Mouse (Mus musculus): ENCODE data around the gene Olfr322. TPM values are rescaled to one million over a fixed set of nuclear protein-coding genes. Genes with fewer than 3 reads are reported as not detected.
"Not testable (repeated sequence)": the region's sequence is repeated elsewhere in the genome, so short reads cannot be mapped to it uniquely, and the experiment has no call there.

The Olfr322 gene
- polyA plus RNA-seq, 1 experiment from 2014 or later, result not detected

DNA sequence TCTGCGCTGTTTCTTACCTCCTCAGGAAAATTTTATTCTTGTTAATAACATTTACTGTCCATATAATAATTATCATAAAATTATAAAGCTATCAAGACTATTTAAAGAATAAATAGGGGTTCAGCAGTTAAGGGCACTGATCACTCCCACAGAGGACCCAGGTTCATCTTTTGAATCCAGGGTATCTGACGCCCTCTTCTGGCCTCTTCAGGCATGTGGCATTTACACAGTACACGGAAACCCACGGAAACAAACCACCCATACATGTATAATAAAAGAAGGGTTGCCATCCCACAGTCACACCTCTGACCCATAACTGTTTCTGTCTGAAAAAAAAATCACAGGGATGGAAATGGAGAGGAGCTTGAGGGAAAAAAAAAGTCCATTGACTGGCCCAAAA is 13.2 kb downstream of the Olfr322 start:
- ATAC-seq (replicated peaks; ENCODE audit: low FRiP score) (no peak), DNase-seq (ENCODE audit: low spot score) (no peak)
- WGBS, result 51% methylated on average over 4 of the region's 4 CpGs
- Histone ChIP-seq H3K27ac (ENCODE audit: low read depth, low read length) (no peak overlapping the region), H3K36me3 (ENCODE audit: control insufficient read depth, insufficient read depth, low read length) (no peaks in the 10 kb centered on the region), H3K27me3 (ENCODE audit: control insufficient read depth, insufficient read depth, low read length) (no peaks in the 10 kb centered on the region), H3K4me2 (ENCODE audit: low read depth, low read length, severe bottlenecking) (no peak overlapping the region), H3K9me3 (ENCODE audit: control insufficient read depth, low read length) (no peaks in the 10 kb centered on the region), H3K4me1 (replicated peaks; ENCODE audit: control insufficient read depth, insufficient read depth, low read length) (no peaks in the 10 kb centered on the region), H3K4me3 (ENCODE audit: low read depth, low read length) (no peak overlapping the region), H3K9ac (ENCODE audit: low read length) (no peak overlapping the region)

GRCm38 (mm10) chr11:58680799-58681198 is 22.2 kb downstream of the Olfr322 start, which contains the start of gene Olfr320:
Gene Olfr320, plus strand, starts transcription at chr11:58681099.
- Histone ChIP-seq H3K27me3 (ENCODE audit: control insufficient read depth, insufficient read depth, low read length) (no peaks in the 10 kb centered on the region), H3K4me2 (ENCODE audit: low read depth, low read length, severe bottlenecking) (no peak within 1 kb of the TSS), H3K36me3 (ENCODE audit: control insufficient read depth, insufficient read depth, low read length) (no peaks in the 10 kb centered on the region), H3K4me3 (ENCODE audit: low read depth, low read length) (no peak within 1 kb of the TSS), H3K9me3 (ENCODE audit: control insufficient read depth, low read length) (no peaks in the 10 kb centered on the region), H3K4me1 (replicated peaks; ENCODE audit: control insufficient read depth, insufficient read depth, low read length) (no peaks in the 10 kb centered on the region), H3K9ac (ENCODE audit: low read length) (no peak within 1 kb of the TSS), H3K27ac (ENCODE audit: low read depth, low read length) (no peak within 1 kb of the TSS)
- 76% methylated on average over 1 of the region's 1 CpGs for WGBS
- no peak for DNase-seq (ENCODE audit: low spot score)
- no peak for ATAC-seq (replicated peaks; ENCODE audit: low FRiP score)

DNA sequence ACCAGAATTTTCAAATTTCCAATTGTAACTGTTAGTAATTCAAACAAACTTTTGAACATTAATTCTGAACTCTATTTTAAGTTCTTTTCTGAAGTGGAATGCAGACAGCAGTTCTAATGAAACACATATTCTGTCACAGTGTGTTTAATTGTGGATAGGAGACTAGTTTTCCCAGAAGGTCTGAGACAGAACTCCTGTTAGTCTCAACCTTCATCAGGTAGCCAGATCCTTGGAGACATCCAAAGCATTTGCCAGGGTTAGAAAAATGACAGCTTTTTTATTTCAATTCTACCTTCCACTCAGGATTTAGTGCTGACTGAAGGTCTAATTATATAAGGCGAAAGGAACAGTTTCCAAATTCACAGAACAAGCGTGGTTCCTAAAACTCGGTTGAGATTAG is 40.3 kb downstream of the Olfr322 start, which contains the start of gene Olfr319:
Gene Olfr319, plus strand, starts transcription at position 301 of the 400 bp plus-strand sequence.
- Histone ChIP-seq H3K9ac (ENCODE audit: low read length) (no peak within 1 kb of the TSS), H3K4me3 (ENCODE audit: low read depth, low read length) (no peak within 1 kb of the TSS), H3K4me2 (ENCODE audit: low read depth, low read length, severe bottlenecking) (no peak within 1 kb of the TSS), H3K27me3 (ENCODE audit: control insufficient read depth, insufficient read depth, low read length) (no peaks in the 10 kb centered on the region), H3K4me1 (replicated peaks; ENCODE audit: control insufficient read depth, insufficient read depth, low read length) (no peaks in the 10 kb centered on the region), H3K27ac (ENCODE audit: low read depth, low read length) (no peak within 1 kb of the TSS), H3K36me3 (ENCODE audit: control insufficient read depth, insufficient read depth, low read length) (no peaks in the 10 kb centered on the region), H3K9me3 (ENCODE audit: control insufficient read depth, low read length) (no peaks in the 10 kb centered on the region; the same call in 1 of the 2 replicates)
- no peak for DNase-seq (ENCODE audit: low spot score)
- no peak for ATAC-seq (replicated peaks; ENCODE audit: low FRiP score)
- 91% methylated on average over 3 of the region's 3 CpGs for WGBS

GRCm38 (mm10) chr11:58709086-58709485 is 50.5 kb downstream of the Olfr322 start:
- no peak overlapping the region for H3K4me3 ChIP-seq (ENCODE audit: low read depth, low read length)
- WGBS, result 79% methylated on average over 11 of the region's 11 CpGs
- no peaks in the 10 kb centered on the region for H3K27me3 ChIP-seq (ENCODE audit: control insufficient read depth, insufficient read depth, low read length)
- no peak for ATAC-seq (replicated peaks; ENCODE audit: low FRiP score)
- H3K9me3 ChIP-seq (ENCODE audit: control insufficient read depth, low read length), result no peaks in the 10 kb centered on the region
- no peaks in the 10 kb centered on the region for H3K4me1 ChIP-seq (replicated peaks; ENCODE audit: control insufficient read depth, insufficient read depth, low read length)
- no peak overlapping the region for H3K27ac ChIP-seq (ENCODE audit: low read depth, low read length)
- no peak overlapping the region for H3K9ac ChIP-seq (ENCODE audit: low read length)
- no peak for DNase-seq (ENCODE audit: low spot score)
- H3K36me3 ChIP-seq (ENCODE audit: control insufficient read depth, insufficient read depth, low read length), result no peaks in the 10 kb centered on the region
- H3K4me2 ChIP-seq (ENCODE audit: low read depth, low read length, severe bottlenecking), result no peak overlapping the region

- H3K9me3 ChIP-seq (ENCODE audit: control insufficient read depth, low read length); H3K4me2 ChIP-seq (ENCODE audit: low read depth, low read length, severe bottlenecking); H3K4me1 ChIP-seq (replicated peaks; ENCODE audit: control insufficient read depth, insufficient read depth, low read length); H3K27ac ChIP-seq (ENCODE audit: low read depth, low read length); ATAC-seq (replicated peaks; ENCODE audit: low FRiP score); H3K4me3 ChIP-seq (ENCODE audit: low read depth, low read length); H3K27me3 ChIP-seq (ENCODE audit: control insufficient read depth, insufficient read depth, low read length); DNase-seq (ENCODE audit: low spot score); H3K36me3 ChIP-seq (ENCODE audit: control insufficient read depth, insufficient read depth, low read length); H3K9ac ChIP-seq (ENCODE audit: low read length): not testable (repeated sequence)
- 86% methylated on average over 6 of the region's 7 CpGs for WGBS
Observed at GRCm38 (mm10) chr11:58717723-58718122, 59.1 kb downstream of the Olfr322 start.

Other genes starting within 250 kb of the Olfr322 start
- not detected in 2 replicates for gene 1810065E05Rik, start 237.7 kb upstream of the Olfr322 start, polyA plus RNA-seq (2014; fragmentation: Nextera tagmentation; extraction: Ambion mirVana)
- gene Gm12253, start 226.2 kb upstream of the Olfr322 start, polyA plus RNA-seq (2014; fragmentation: Nextera tagmentation; extraction: Ambion mirVana), result not detected in 2 replicates
- not detected in 2 replicates for gene Lypd9, start 205.9 kb upstream of the Olfr322 start, polyA plus RNA-seq (2014; fragmentation: Nextera tagmentation; extraction: Ambion mirVana)
- gene Olfr30, start 196.5 kb upstream of the Olfr322 start, polyA plus RNA-seq (2014; fragmentation: Nextera tagmentation; extraction: Ambion mirVana), result not detected in 2 replicates
- not detected in 2 replicates for gene Olfr332, start 166.2 kb upstream of the Olfr322 start, polyA plus RNA-seq (2014; fragmentation: Nextera tagmentation; extraction: Ambion mirVana)
- gene Olfr331, start 156.2 kb upstream of the Olfr322 start, polyA plus RNA-seq (2014; fragmentation: Nextera tagmentation; extraction: Ambion mirVana), result not detected in 2 replicates
- not detected in 2 replicates for gene Olfr330, start 123.9 kb upstream of the Olfr322 start, polyA plus RNA-seq (2014; fragmentation: Nextera tagmentation; extraction: Ambion mirVana)
- gene Olfr329-ps, start 112.4 kb upstream of the Olfr322 start, polyA plus RNA-seq (2014; fragmentation: Nextera tagmentation; extraction: Ambion mirVana), result not detected in 2 replicates
- 0.07 and 0.12 TPM in 2 replicates for gene Olfr328, start 103.1 kb upstream of the Olfr322 start, polyA plus RNA-seq (2014; fragmentation: Nextera tagmentation; extraction: Ambion mirVana)
- not detected in 2 replicates for gene Olfr224, start 88.2 kb upstream of the Olfr322 start, polyA plus RNA-seq (2014; fragmentation: Nextera tagmentation; extraction: Ambion mirVana)
- not detected in 2 replicates for gene Olfr325, start 81.1 kb upstream of the Olfr322 start, polyA plus RNA-seq (2014; fragmentation: Nextera tagmentation; extraction: Ambion mirVana)
- not detected in 2 replicates for gene Olfr324, start 63.7 kb upstream of the Olfr322 start, polyA plus RNA-seq (2014; fragmentation: Nextera tagmentation; extraction: Ambion mirVana)
- not detected in 2 replicates for gene 2210407C18Rik, start 42.7 kb upstream of the Olfr322 start, polyA plus RNA-seq (2014; fragmentation: Nextera tagmentation; extraction: Ambion mirVana)
- not detected in 2 replicates for gene Olfr323, start 28.3 kb upstream of the Olfr322 start, polyA plus RNA-seq (2014; fragmentation: Nextera tagmentation; extraction: Ambion mirVana)
- 0.55 and 0.60 TPM in 2 replicates for gene Trim58, start 18.3 kb upstream of the Olfr322 start, polyA plus RNA-seq (2014; fragmentation: Nextera tagmentation; extraction: Ambion mirVana)
- not detected in 2 replicates for gene Olfr320, start 22.3 kb downstream of the Olfr322 start, polyA plus RNA-seq (2014; fragmentation: Nextera tagmentation; extraction: Ambion mirVana)
- gene Olfr319, start 40.4 kb downstream of the Olfr322 start, polyA plus RNA-seq (2014; fragmentation: Nextera tagmentation; extraction: Ambion mirVana), result not detected in 2 replicates
- gene Olfr318, start 65.2 kb downstream of the Olfr322 start, polyA plus RNA-seq (2014; fragmentation: Nextera tagmentation; extraction: Ambion mirVana), result not detected in 2 replicates
- not detected in 2 replicates for gene Olfr317, start 80.4 kb downstream of the Olfr322 start, polyA plus RNA-seq (2014; fragmentation: Nextera tagmentation; extraction: Ambion mirVana)
- not detected in 2 replicates for gene Olfr316, start 94.0 kb downstream of the Olfr322 start, polyA plus RNA-seq (2014; fragmentation: Nextera tagmentation; extraction: Ambion mirVana)
- gene Olfr315, start 114.4 kb downstream of the Olfr322 start, polyA plus RNA-seq (2014; fragmentation: Nextera tagmentation; extraction: Ambion mirVana), result not detected in 2 replicates
- not detected in 2 replicates for gene Olfr314, start 124.2 kb downstream of the Olfr322 start, polyA plus RNA-seq (2014; fragmentation: Nextera tagmentation; extraction: Ambion mirVana)
- 1.8 and 2.0 TPM in 2 replicates for gene Fam183b, start 143.2 kb downstream of the Olfr322 start, polyA plus RNA-seq (2014; fragmentation: Nextera tagmentation; extraction: Ambion mirVana)
- gene Olfr313, start 156.2 kb downstream of the Olfr322 start, polyA plus RNA-seq (2014; fragmentation: Nextera tagmentation; extraction: Ambion mirVana), result 0.07 TPM in 1 of 2 replicates, not detected in the other
- not detected in 2 replicates for gene Olfr312, start 170.5 kb downstream of the Olfr322 start, polyA plus RNA-seq (2014; fragmentation: Nextera tagmentation; extraction: Ambion mirVana)
- gene Olfr311, start 180.5 kb downstream of the Olfr322 start, polyA plus RNA-seq (2014; fragmentation: Nextera tagmentation; extraction: Ambion mirVana), result not detected in 2 replicates
- 11.9 and 15.2 TPM in 2 replicates for gene Gm12258, start 188.4 kb downstream of the Olfr322 start, polyA plus RNA-seq (2014; fragmentation: Nextera tagmentation; extraction: Ambion mirVana)
- gene 2810021J22Rik, start 208.4 kb downstream of the Olfr322 start, polyA plus RNA-seq (2014; fragmentation: Nextera tagmentation; extraction: Ambion mirVana), result 10.5 and 12.8 TPM in 2 replicates
- gene Zfp39, start 245.4 kb downstream of the Olfr322 start, polyA plus RNA-seq (2014; fragmentation: Nextera tagmentation; extraction: Ambion mirVana), result 8.1 and 8.8 TPM in 2 replicates

Data from forebrain, embryonic 11.5 days (tissue).